Mouse (Mus musculus): Measurements from ENCODE around the gene Rpgrip1l. TPM values are rescaled to one million over a fixed set of nuclear protein-coding genes. Genes with fewer than 3 reads are reported as not detected.

Rpgrip1l gene
- polyA plus RNA-seq, 3 experiments from 2014 or later = 1.8 to 3.8 (median 2.9) TPM

GRCm38 (mm10) chr8:91329056-91329455, 16.0 kb upstream of the Rpgrip1l start:
- ATAC-seq = no peak

- no peak for ATAC-seq
These were observed 14.6 kb upstream of the Rpgrip1l start for GRCm38 (mm10) chr8:91327471-91328205.

GRCm38 (mm10) chr8:91326946-91327345, 13.9 kb upstream of the Rpgrip1l start:
- no peak for ATAC-seq

- peak; percentile 64 for ATAC-seq
These were observed 13.0 kb upstream of the Rpgrip1l start for GRCm38 (mm10) chr8:91326018-91326417.

GRCm38 (mm10) chr8:91324916-91325315, 11.9 kb upstream of the Rpgrip1l start:
- ATAC-seq = no peak

GRCm38 (mm10) chr8:91324271-91324670, 11.2 kb upstream of the Rpgrip1l start:
- no peak for ATAC-seq

GRCm38 (mm10) chr8:91323511-91323910, 10.4 kb upstream of the Rpgrip1l start:
- no peak for ATAC-seq

- no peak for ATAC-seq
These were observed 6.1 kb upstream of the Rpgrip1l start for GRCm38 (mm10) chr8:91318938-91319729.

GRCm38 (mm10) chr8:91317567-91318227, 4.6 kb upstream of the Rpgrip1l start:
- no peak for ATAC-seq

GRCm38 (mm10) chr8:91312342-91312741, 720 bp downstream of the Rpgrip1l start:
- no peak for ATAC-seq

GRCm38 (mm10) chr8:91304481-91305386, 8.3 kb downstream of the Rpgrip1l start:
- no peak for ATAC-seq

GRCm38 (mm10) chr8:91298672-91299071, 14.4 kb downstream of the Rpgrip1l start:
- no peak for ATAC-seq

- ATAC-seq = no peak
These were observed 17.3 kb downstream of the Rpgrip1l start for GRCm38 (mm10) chr8:91295786-91296185.

- ATAC-seq = no peak
These were observed 22.5 kb downstream of the Rpgrip1l start for GRCm38 (mm10) chr8:91290576-91290975.

GRCm38 (mm10) chr8:91286237-91286636, 26.8 kb downstream of the Rpgrip1l start:
- no peak for ATAC-seq

- no peak for ATAC-seq
These were observed 29.2 kb downstream of the Rpgrip1l start for GRCm38 (mm10) chr8:91283815-91284214.

- no peak for ATAC-seq
These were observed 30.4 kb downstream of the Rpgrip1l start for GRCm38 (mm10) chr8:91282655-91283054.

GRCm38 (mm10) chr8:91281545-91281944, 31.5 kb downstream of the Rpgrip1l start:
- ATAC-seq = no peak

GRCm38 (mm10) chr8:91280467-91281212, 32.4 kb downstream of the Rpgrip1l start:
- no peak for ATAC-seq

- no peak for ATAC-seq
These were observed 35.0 kb downstream of the Rpgrip1l start for GRCm38 (mm10) chr8:91278060-91278459.

GRCm38 (mm10) chr8:91276337-91276736, 36.7 kb downstream of the Rpgrip1l start:
- ATAC-seq = no peak

- ATAC-seq = no peak
These were observed 39.6 kb downstream of the Rpgrip1l start for GRCm38 (mm10) chr8:91273493-91273892.

Data from inflammation-experienced regulatory T-cells, adult 6 months (primary cell).